Mouse (Mus musculus): Measurements from ENCODE around the gene Syne1. TPM values are rescaled to one million over a fixed set of nuclear protein-coding genes. Genes with fewer than 3 reads are reported as not detected.

Gene Syne1
- total RNA-seq, 2 experiments from 2014 or later: 45.2 to 55.3 TPM

- intact Hi-C loops (cut with DNase I; ENCODE audit: low total_unique reads): no loop called here
- no peak for DNase-seq
These were observed 365.9 kb downstream of the Syne1 start for GRCm38 (mm10) chr10:5185156-5186083.

- no peak for DNase-seq
These were observed 369.5 kb downstream of the Syne1 start for GRCm38 (mm10) chr10:5181771-5182176.

GRCm38 (mm10) chr10:5179891-5180290, 371.4 kb downstream of the Syne1 start:
- intact Hi-C loops (cut with DNase I; ENCODE audit: low total_unique reads): no loop called here
- DNase-seq: no peak

More at GRCm38 (mm10) chr10:5181771-5182176, 369.5 kb downstream of the Syne1 start:
- intact Hi-C loops (cut with DNase I; ENCODE audit: low total_unique reads): no loop called here

GRCm38 (mm10) chr10:5177446-5178015, 373.8 kb downstream of the Syne1 start:
- intact Hi-C loops (cut with DNase I; ENCODE audit: low total_unique reads): no loop called here

GRCm38 (mm10) chr10:5176371-5176770, 374.9 kb downstream of the Syne1 start:
- intact Hi-C loops (cut with DNase I; ENCODE audit: low total_unique reads): no loop called here
- no peak for DNase-seq

More at GRCm38 (mm10) chr10:5177446-5178015, 373.8 kb downstream of the Syne1 start:
- DNase-seq: no peak

GRCm38 (mm10) chr10:5170425-5170824, 380.9 kb downstream of the Syne1 start:
- no peak for DNase-seq
- intact Hi-C loops (cut with DNase I; ENCODE audit: low total_unique reads): no loop called here

- no peak for DNase-seq
- intact Hi-C loops (cut with DNase I; ENCODE audit: low total_unique reads): loop anchor here (10.0 kb wide), 1 partner anchor 563 kb away; no protein-coding TSS in a partner anchor
These were observed 383.8 kb downstream of the Syne1 start for GRCm38 (mm10) chr10:5167481-5167880.

GRCm38 (mm10) chr10:5165439-5165838, 385.8 kb downstream of the Syne1 start:
- intact Hi-C loops (cut with DNase I; ENCODE audit: low total_unique reads): loop anchor here (10.0 kb wide), 1 partner anchor 561 kb away; no protein-coding TSS in a partner anchor
- no peak for DNase-seq

GRCm38 (mm10) chr10:5163770-5164169, 387.5 kb downstream of the Syne1 start:
- DNase-seq: no peak
- intact Hi-C loops (cut with DNase I; ENCODE audit: low total_unique reads): loop anchor here (10.0 kb wide), 1 partner anchor 559 kb away; no protein-coding TSS in a partner anchor

GRCm38 (mm10) chr10:5163286-5163685, 388.0 kb downstream of the Syne1 start:
- no peak for DNase-seq

GRCm38 (mm10) chr10:5161394-5161872, 389.8 kb downstream of the Syne1 start:
- intact Hi-C loops (cut with DNase I; ENCODE audit: low total_unique reads): loop anchor here (10.0 kb wide), 1 partner anchor 557 kb away; no protein-coding TSS in a partner anchor
- peak; percentile 17 for DNase-seq

More at GRCm38 (mm10) chr10:5163286-5163685, 388.0 kb downstream of the Syne1 start:
- intact Hi-C loops (cut with DNase I; ENCODE audit: low total_unique reads): loop anchor here (10.0 kb wide), 1 partner anchor 558 kb away; no protein-coding TSS in a partner anchor

GRCm38 (mm10) chr10:5159679-5160078, 391.6 kb downstream of the Syne1 start:
- DNase-seq: no peak
- intact Hi-C loops (cut with DNase I; ENCODE audit: low total_unique reads): loop anchor here (10.0 kb wide), 2 partner anchors 555 to 745 kb away; no protein-coding TSS in a partner anchor

GRCm38 (mm10) chr10:5153047-5153446, 398.2 kb downstream of the Syne1 start:
- intact Hi-C loops (cut with DNase I; ENCODE audit: low total_unique reads): loop anchor here (10.0 kb wide), 1 partner anchor 738 kb away; no protein-coding TSS in a partner anchor

GRCm38 (mm10) chr10:5141471-5141870, 409.8 kb downstream of the Syne1 start:
- no peak for DNase-seq
- intact Hi-C loops (cut with DNase I; ENCODE audit: low total_unique reads): no loop called here

More at GRCm38 (mm10) chr10:5153047-5153446, 398.2 kb downstream of the Syne1 start:
- DNase-seq: no peak

- intact Hi-C loops (cut with DNase I; ENCODE audit: low total_unique reads): no loop called here
These were observed 411.4 kb downstream of the Syne1 start for GRCm38 (mm10) chr10:5139932-5140264.

GRCm38 (mm10) chr10:5139246-5139931, 411.9 kb downstream of the Syne1 start:
- DNase-seq: no peak
- intact Hi-C loops (cut with DNase I; ENCODE audit: low total_unique reads): no loop called here

More at GRCm38 (mm10) chr10:5139932-5140264, 411.4 kb downstream of the Syne1 start:
- DNase-seq: peak; percentile 9

GRCm38 (mm10) chr10:5132050-5132449, 419.2 kb downstream of the Syne1 start:
- no peak for DNase-seq

GRCm38 (mm10) chr10:5130495-5130894, 420.8 kb downstream of the Syne1 start:
- intact Hi-C loops (cut with DNase I; ENCODE audit: low total_unique reads): no loop called here
- DNase-seq: no peak

More at GRCm38 (mm10) chr10:5132050-5132449, 419.2 kb downstream of the Syne1 start:
- intact Hi-C loops (cut with DNase I; ENCODE audit: low total_unique reads): no loop called here

GRCm38 (mm10) chr10:5124757-5125156, 426.5 kb downstream of the Syne1 start:
- intact Hi-C loops (cut with DNase I; ENCODE audit: low total_unique reads): no loop called here
- no peak for DNase-seq

Measured in gastrocnemius, postnatal 14 days (tissue).